Mouse (Mus musculus) kidney, adult 10 weeks (tissue): Measurements from ENCODE around the gene Gm6096. TPM values are rescaled to one million over a fixed set of nuclear protein-coding genes. Genes with fewer than 3 reads are reported as not detected.

Experiments
- polyA plus RNA-seq: library from polyadenylated mRNA; stranded (reverse); fragments of 350-450 nt; fragmentation: Illumina TruSeq; extraction: RNeasy Lipid Tissue Mini Kit (QIAGEN cat#74804); gene quantifications from one replicate; pipeline ENCODE4 v1.2.3, GENCODE M21; 2014; ENCODE audit warnings: low read depth, low replicate concordance

The Gm6096 gene
- not detected for polyA plus RNA-seq

GRCm38 (mm10) chr7:34250738-34251137 is at the start of gene Gm6096:
TSS of gene Gm6096 (plus strand) at chr7:34251038.

DNA sequence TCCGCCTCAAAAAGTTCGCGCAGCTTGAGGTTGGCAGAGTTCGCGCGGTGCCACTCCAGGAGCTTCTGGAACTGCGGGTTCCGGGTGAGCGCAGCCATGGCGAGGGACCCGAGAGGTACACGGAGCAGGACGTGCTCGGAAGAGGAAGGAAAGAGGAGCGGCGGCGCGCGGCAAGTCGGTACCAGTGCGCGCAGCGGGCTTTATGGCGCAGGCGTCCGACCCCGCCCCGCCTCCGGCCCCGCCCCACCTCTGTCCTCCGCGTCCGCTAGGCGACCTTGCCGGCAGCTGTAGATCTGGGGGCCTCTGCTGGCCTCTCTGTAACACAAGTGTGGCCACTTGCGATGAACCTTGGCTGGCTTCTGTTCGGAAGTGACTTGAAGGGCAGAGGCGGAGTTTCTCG is 20.7 kb upstream of the Gm6096 start, which contains the start of gene Gpi1:
Gene Gpi1 (minus strand): TSS at position 221 of the 400 bp plus-strand sequence.

Other genes starting within 250 kb of the Gm6096 start
- not detected for gene Scgb2b27, start 237.1 kb upstream of the Gm6096 start, polyA plus RNA-seq
- not detected for gene Scgb1b27, start 229.6 kb upstream of the Gm6096 start, polyA plus RNA-seq
- not detected for gene Scgb1b30, start 155.6 kb upstream of the Gm6096 start, polyA plus RNA-seq
- 0.53 TPM for gene Wtip, start 117.8 kb upstream of the Gm6096 start, polyA plus RNA-seq
- gene Uba2, start 81.4 kb upstream of the Gm6096 start, polyA plus RNA-seq = 60.7 TPM
- gene Pdcd2l, start 54.4 kb upstream of the Gm6096 start, polyA plus RNA-seq = 3.2 TPM
- 39.9 TPM for gene Gpi1, start 20.7 kb upstream of the Gm6096 start, polyA plus RNA-seq
- gene 4931406P16Rik, start 62.5 kb downstream of the Gm6096 start, polyA plus RNA-seq = 47.0 TPM
- gene Lsm14a, start 142.3 kb downstream of the Gm6096 start, polyA plus RNA-seq = 114 TPM